Mouse (Mus musculus) monocyte, adult 5-6 weeks (primary cell): ENCODE results near the gene Gm20517. TPM values are rescaled to one million over a fixed set of nuclear protein-coding genes. Genes with fewer than 3 reads are reported as not detected.

Experiments
- ATAC-seq: fragments of 153-309, 156-312 bp; replicated peaks from 2 replicates; pipeline ENCODE4 v1.8.0; 2017; ENCODE audit warnings: mild to moderate bottlenecking; ENCODE audit not compliant: low TSS enrichment, insufficient number of reproducible peaks, severe bottlenecking, poor library complexity, low FRiP score
- total RNA-seq: library from RNA; stranded (forward); fragments of 200-1000, 200-491, 200-594 nt; gene quantifications from 3 replicates; pipeline ENCODE4 v1.2.3, GENCODE M21; 2017

Gene Gm20517
- total RNA-seq, 1 experiment from 2014 or later = 3.4 TPM

GRCm38 (mm10) chr17:47657901-47658300 is 46.5 kb downstream of the Gm20517 start:
- no peak for ATAC-seq

DNA sequence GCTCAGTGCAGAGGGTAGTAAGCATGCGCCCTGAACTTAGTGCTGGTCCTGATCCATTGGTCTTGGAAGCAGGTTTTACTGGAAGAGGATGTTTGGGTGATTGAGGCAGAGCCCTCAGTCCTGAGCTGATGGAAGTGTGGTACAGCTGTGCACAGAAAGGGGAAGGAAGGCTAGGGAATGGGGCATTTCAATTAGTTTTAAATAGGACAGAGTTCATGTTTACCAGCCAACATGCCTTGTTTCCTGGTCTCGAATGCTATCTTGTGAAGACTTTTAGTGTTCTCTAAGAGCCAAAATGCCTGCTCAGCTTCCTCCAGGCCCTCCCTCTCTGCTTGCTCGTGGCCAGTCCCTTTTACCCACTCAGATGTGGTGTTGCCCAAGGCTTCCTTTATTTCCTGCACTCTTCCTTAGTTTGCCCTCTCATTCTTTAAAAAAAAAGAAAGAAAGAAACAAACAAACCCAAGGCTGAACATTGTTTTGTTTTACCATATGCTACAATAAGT is 47.4 kb downstream of the Gm20517 start:
- no peak for ATAC-seq

DNA sequence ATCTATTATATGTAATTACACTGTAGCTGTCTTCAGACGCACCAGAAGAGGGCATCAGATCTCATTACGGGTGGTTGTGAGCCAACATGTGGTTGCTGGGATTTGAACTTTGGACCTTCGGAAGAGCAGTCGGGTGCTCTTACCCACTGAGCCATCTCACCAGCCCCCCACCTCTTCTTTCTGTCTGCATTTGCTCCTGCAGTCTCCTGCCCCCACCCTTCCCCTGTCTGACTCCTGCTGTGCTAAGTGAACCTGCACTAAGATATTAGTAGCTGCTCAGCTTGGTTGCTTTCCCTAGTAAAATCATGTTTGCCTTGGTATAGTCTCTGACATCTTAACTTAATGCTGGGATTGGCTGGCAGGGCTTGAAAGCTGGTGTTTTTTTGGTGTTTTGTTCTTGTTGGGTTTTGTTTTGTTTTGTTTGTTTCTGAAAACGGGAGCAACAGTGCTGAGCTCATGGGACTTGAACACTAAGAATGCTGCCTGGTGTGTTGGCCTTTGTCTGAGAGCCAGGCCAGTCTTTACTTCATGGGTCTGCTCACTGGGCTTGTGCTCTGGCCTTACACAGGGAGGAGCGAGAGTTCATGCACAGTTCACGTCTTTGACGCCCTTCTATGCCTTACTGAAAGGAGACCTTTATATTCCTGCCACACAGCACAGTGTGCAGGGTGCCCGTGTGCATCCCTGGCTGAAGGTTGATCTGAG is 51.8 kb downstream of the Gm20517 start:
- ATAC-seq = no peak

- ATAC-seq = no peak
Measured at GRCm38 (mm10) chr17:47664474-47664873, 53.1 kb downstream of the Gm20517 start.

DNA sequence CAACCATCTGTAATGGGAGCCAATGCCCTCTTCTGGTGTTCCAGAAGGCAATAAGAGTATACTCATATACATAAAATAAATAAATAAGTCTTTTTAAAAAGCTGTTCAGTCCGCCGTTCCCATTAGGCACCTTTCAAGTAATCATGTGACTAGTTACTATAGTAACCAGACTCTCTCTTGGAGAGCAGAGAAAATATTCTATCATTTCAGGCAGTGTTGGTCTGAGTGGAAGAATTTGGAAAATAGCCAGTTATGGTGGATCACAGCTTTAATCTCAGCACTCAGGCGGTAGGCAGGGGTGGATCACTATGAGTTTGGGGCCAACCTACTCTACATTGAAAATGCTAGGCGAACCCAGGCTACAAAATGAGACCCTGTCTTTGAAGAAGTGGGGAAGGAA is 57.8 kb downstream of the Gm20517 start:
- ATAC-seq = no peak

- ATAC-seq = no peak
Measured at GRCm38 (mm10) chr17:47671988-47672310, 60.6 kb downstream of the Gm20517 start.

DNA sequence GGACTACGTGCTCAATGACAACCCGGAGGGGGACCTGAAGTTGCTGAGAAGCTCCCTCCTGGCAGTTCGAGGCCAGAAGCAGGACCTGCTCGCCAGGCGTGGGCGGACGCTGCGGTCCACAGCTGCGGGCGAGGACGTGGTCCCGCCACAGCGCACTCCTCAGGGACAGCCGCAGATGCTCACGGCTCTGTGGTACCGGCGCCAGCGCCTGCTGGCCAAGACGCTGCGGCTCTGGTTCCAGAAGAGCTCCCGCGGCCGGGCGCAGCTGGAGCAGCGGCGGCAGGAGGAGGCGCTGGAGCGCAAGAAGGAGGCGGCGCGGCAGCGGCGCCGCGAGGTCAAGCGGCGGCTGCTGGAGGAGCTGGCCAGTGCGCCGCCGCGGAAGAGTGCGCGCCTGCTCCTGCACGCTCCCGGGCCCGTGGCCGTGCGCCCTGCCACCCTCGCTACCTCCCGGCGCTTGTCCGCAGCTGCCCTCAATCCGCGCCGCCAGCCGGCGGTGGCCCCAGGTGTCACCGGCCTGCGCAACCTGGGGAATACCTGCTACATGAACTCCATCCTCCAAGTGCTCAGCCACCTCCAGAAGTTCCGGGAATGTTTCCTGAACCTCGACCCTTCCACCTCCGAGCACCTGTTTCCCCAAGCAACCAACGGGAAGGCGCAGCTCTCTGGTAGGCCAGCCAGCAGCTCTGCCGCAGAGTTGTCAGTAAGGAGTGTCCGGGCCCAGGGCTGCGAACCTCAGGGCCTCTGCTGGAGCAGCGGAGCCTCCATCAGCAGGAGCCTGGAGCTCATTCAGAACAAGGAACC is 61.1 kb downstream of the Gm20517 start:
- ATAC-seq = no peak

DNA sequence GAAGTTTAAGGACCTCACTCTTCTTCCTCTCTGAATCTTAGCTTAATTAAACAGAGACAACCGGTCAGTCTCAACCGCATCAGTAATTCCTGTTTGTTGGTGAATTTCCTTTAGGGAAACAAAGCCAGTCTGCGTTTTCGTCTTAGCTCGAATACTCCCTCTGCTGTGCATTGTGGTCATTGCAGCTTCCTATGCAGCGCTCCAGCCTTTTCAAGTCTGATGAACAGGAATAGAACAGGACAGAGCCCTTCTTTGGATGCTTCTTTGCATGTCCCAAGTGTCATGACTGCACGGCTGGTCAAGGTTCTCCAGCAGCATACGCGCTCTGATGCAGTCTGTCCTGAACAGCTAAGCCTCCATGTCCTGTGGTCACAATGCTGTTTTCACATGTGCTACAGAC is 65.2 kb downstream of the Gm20517 start:
- ATAC-seq = peak; percentile 42; the same call in 1 of the 2 replicates

GRCm38 (mm10) chr17:47678238-47678637 is 66.8 kb downstream of the Gm20517 start:
- no peak for ATAC-seq

DNA sequence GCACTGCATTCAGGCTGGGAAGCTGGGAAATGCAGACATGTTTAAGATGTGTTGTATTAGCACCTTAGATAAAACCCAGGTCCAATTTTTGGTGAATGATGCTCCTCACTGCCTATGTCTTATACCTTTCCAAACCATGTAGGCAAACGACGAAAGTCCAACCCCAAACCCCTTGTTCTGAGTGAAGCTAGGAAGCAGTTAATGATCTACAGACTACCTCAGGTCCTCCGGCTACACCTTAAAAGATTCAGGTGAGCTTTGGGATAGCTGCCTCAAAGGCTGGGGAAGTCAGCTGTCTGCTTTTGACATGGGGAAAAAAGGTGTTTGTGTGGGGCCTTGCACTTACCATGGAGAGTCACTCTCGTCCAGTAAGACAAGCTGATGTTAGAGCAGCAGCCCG is 67.3 kb downstream of the Gm20517 start:
- no peak for ATAC-seq

DNA sequence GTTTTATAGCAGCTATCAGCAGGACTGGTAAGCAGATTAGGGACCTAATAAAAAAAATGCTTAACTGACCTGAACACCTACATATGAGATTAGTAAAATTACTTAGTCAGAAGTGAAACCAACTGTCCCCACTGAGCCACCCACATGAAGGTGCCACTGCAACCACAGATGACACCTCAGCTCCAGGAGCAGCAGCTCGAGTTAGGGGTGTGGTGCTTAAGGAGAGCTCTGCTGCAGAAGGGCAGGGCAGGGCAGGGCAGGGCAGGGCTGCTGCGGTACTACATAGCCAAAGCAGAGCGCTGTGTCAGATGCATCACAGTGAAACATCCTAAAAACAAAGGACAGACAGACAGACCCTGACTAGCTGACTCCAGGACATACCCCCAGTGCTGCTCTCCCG is 71.4 kb downstream of the Gm20517 start:
- ATAC-seq = no peak

- peak; percentile 90 for ATAC-seq
Measured at GRCm38 (mm10) chr17:47687409-47688343, 76.3 kb downstream of the Gm20517 start.

GRCm38 (mm10) chr17:47688344-47688607 is 76.9 kb downstream of the Gm20517 start, which contains the start of gene Tomm6:
Gene Tomm6, minus strand, starts transcription at chr17:47688386.
- ATAC-seq = no peak

DNA sequence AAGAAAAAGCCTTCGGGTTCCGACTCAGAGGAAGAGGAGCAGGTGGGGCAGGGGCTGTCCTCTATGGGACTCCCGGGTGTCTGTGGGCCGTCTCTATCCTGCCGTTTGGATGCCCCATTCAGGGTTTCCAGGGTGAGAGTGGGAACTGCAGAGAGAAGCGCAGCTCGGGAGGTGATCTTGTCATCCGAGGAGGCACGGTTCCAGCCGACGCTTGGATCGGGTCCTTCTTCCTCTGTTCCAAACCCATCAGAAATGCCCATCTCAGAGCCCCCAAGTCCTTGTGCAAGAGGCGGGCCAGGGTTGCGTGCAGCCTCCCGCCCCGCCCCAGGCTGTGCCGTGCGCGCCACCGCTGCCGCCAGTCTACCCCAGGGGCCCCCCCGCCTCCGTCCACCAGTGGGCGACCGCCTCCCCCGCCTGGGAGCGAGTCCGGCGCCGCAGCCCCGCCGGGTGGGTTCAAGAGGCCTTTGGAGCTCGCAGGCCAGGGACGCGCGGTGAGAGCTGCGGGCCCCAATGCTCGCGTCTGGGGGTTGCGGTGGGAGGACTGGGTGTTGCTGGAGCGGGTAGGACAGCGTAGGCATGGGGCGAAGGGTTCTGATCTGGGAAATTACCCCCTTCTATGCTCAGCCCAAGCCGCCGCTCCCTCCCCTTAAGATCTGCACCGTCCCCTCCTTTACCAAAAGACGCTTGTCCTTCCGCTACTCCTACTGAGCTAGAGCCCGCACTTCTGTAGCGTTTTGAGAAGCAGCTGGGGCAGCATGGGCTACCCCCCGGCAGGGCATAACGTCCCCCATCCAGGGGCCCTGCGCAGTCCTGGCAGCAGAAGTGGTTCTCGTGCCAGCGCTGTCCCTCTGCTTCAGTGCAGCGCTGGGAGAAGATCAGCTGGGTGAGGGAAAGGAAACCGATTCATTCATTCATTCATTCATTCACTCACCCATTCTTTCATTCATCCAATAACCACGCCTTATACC is 77.5 kb downstream of the Gm20517 start, which contains the start of gene Frs3:
Gene Frs3 (plus strand): TSS at position 423 of the 968 bp plus-strand sequence.
- ATAC-seq = peak; percentile 7; the same call in 1 of the 2 replicates

- ATAC-seq = no peak
Measured at GRCm38 (mm10) chr17:47689894-47690293, 78.5 kb downstream of the Gm20517 start.

DNA sequence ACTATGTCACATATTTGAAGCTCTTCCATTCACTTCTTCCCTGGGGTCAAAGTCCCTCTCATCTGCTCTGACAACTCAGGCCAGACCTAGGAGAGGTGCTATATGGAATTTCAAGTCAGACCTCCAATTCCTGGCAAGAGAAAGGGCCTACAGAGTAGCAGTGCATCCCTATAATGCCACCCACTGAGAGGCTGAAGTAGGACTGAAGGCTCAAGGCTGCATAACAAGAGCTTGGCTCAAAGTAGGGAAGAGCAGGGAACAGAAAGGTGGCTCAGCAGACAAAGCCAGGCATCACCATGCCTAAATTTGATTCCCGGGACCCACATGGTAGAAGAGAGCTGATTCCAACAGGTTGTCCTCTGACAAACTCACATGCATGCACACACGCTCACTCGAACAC is 80.3 kb downstream of the Gm20517 start:
- ATAC-seq = no peak

GRCm38 (mm10) chr17:47693671-47694441 is 82.5 kb downstream of the Gm20517 start:
- no peak for ATAC-seq

GRCm38 (mm10) chr17:47694442-47694502 is 82.9 kb downstream of the Gm20517 start, which contains the start of gene Gm21981:
Gene Gm21981, minus strand, starts transcription at chr17:47694455.
- ATAC-seq = no peak
